Mouse (Mus musculus): ENCODE results near the gene Fscn1. TPM values are rescaled to one million over a fixed set of nuclear protein-coding genes. Genes with fewer than 3 reads are reported as not detected.
A peak's percentile ranks its signal among the peaks of the same experiment; 100 is the strongest.

Fscn1 gene
- polyA plus RNA-seq, 1 experiment from 2014 or later = 806 TPM

DNA sequence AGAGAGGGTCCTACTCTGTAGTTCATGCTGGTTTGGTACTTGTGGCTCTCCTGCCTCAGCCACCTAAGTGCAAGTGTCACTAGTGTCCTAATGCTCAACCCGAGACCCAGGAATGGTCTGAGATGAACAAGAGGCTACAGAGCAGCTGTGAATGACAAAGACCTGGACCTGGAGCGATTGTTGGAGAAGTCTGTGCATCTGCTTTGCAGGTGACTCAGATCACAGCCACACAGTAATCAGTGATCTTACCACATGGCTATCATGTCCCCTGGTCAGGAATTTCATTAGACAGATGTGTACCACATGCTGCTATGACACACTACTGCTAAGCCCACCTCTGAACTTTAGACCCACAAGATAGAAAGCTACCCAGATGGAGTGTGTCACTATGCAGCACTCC lies 34.6 kb downstream of the Fscn1 start:
- no peak for DNase-seq (ENCODE audit: low spot score)
- Histone ChIP-seq H3K4me3 (no peak overlapping the region), H3K36me3 (peaks cover 69% of the 10 kb centered on the region), H3K27ac (no peak overlapping the region), H3K27me3 (ENCODE audit: low read depth, poor library complexity, severe bottlenecking) (no peaks in the 10 kb centered on the region), H3K9me3 (replicated peaks) (no peaks in the 10 kb centered on the region), H3K4me1 (peaks cover 23% of the 10 kb centered on the region)
- 92% methylated on average over 2 of the region's 2 CpGs for WGBS

DNA sequence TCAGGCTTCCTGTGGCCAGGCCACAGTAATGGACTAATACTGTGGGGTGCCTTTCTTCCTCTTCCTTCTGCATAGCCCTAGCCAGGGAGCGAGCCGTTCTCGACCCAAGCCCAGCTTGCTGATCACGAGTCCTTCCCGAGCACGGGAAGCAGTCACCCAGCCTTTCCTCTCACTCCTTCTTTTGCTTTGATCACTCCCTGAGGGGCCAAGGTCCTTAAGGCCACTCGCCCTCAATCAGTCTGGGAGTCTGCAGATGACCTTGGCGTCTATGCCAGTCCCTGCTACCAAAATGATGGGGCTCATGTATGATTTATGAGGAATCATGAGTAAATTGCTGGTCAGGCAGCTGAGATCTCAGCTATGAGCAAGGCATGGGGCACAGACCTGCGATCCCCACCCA lies 37.4 kb downstream of the Fscn1 start:
- H3K27ac ChIP-seq = peak overlapping the region; percentile 42; the same call in 1 of the 2 replicates

DNA sequence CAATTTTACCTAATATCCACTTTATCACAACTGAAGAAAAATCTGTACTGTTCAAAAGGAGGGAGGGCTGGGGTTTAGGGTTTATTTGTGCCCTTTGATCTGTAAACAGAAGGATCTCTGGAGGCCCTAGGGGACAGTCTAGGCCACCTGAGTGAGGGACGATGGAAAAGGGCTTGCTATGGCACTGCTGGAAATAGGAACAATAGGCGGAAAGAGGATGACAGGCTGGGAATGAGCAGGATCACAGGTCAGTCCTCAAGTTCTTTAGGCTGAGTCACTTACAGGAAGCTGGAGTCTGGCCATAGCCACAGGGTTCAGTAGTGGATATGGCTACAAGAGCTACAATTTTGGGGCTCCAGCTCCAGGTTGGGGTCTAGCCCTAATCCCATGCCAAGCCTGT lies 38.0 kb downstream of the Fscn1 start:
- H3K9me3 ChIP-seq (replicated peaks) = no peaks in the 10 kb centered on the region
- whole genome bisulfite sequencing = 46% methylated on average over 2 of the region's 2 CpGs
- no peaks in the 10 kb centered on the region for H3K27me3 ChIP-seq (ENCODE audit: low read depth, poor library complexity, severe bottlenecking)
- no peak overlapping the region for H3K4me3 ChIP-seq
- no peak for DNase-seq (ENCODE audit: low spot score)
- H3K4me1 ChIP-seq = peaks cover 57% of the 10 kb centered on the region
- peaks cover 41% of the 10 kb centered on the region for H3K36me3 ChIP-seq
- peak overlapping the region; percentile 42 for H3K27ac ChIP-seq

More for the DNA sequence above, 37.4 kb downstream of the Fscn1 start:
- H3K4me1 ChIP-seq = peaks cover 51% of the 10 kb centered on the region
- no peak overlapping the region for H3K4me3 ChIP-seq
- H3K27me3 ChIP-seq (ENCODE audit: low read depth, poor library complexity, severe bottlenecking) = no peaks in the 10 kb centered on the region
- H3K9me3 ChIP-seq (replicated peaks) = no peaks in the 10 kb centered on the region
- 60% methylated on average over 9 of the region's 9 CpGs for WGBS
- peaks cover 42% of the 10 kb centered on the region for H3K36me3 ChIP-seq
- no peak for DNase-seq (ENCODE audit: low spot score)

- peaks cover 58% of the 10 kb centered on the region for H3K4me1 ChIP-seq
- peak overlapping the region; percentile 96 for H3K27ac ChIP-seq
- peak overlapping the region; percentile 41 for H3K4me3 ChIP-seq
- peak; percentile 53 for DNase-seq (ENCODE audit: low spot score)
- 11% methylated on average over 4 of the region's 4 CpGs for WGBS
- no peaks in the 10 kb centered on the region for H3K9me3 ChIP-seq (replicated peaks)
- H3K27me3 ChIP-seq (ENCODE audit: low read depth, poor library complexity, severe bottlenecking) = no peaks in the 10 kb centered on the region
- H3K36me3 ChIP-seq = peaks cover 32% of the 10 kb centered on the region
Measured at GRCm38 (mm10) chr5:143000091-143000490, 39.9 kb downstream of the Fscn1 start.

DNA sequence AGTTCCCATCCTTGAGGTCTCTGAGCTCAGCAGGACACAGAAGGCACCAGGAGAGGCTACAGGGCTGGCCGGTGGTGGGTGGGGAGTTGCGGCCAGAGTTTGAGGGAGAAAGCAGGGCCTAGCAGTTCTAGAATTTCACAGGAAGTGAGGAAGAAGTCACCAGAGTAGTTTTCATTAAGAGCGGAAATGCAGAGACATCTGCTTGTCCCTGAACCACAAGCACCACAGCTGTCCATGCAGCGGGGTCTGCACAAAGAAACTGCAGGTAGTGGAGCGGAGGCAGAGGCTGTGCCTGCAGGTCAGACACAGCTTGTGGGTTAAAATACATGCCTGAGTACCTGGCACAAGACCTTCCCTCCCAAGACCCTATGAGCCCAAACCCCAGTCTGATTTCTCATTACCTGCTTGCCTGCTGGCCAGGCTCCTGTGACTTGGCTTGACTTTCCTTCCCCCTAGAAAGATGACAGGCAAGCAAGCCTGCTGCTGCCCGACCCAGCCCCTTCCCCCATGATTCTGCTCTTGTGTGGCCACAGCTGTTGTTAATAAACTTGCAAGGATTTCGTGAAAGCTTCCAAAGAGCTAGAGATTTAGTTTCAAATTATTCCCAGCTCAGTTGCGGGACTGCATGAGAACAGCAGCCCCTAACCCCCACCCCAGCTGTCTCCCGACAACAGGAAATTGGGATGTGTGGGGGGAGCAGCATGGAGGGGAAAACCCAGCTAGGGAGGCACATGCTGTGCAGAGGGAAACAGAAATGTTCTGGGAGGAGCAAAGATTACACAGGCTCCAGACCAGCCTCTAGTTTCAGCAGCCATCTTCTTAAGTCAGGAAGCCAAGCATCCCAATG lies 40.7 kb downstream of the Fscn1 start:
- Histone ChIP-seq H3K9me3 (replicated peaks) (no peaks in the 10 kb centered on the region), H3K4me3 (peak overlapping the region; percentile 41), H3K27me3 (ENCODE audit: low read depth, poor library complexity, severe bottlenecking) (no peaks in the 10 kb centered on the region), H3K36me3 (peaks cover 30% of the 10 kb centered on the region), H3K4me1 (peaks cover 58% of the 10 kb centered on the region), H3K27ac (peak overlapping the region; percentile 96)
- peak; percentile 87 for DNase-seq (ENCODE audit: low spot score)
- WGBS = 18% methylated on average over 9 of the region's 9 CpGs

DNA sequence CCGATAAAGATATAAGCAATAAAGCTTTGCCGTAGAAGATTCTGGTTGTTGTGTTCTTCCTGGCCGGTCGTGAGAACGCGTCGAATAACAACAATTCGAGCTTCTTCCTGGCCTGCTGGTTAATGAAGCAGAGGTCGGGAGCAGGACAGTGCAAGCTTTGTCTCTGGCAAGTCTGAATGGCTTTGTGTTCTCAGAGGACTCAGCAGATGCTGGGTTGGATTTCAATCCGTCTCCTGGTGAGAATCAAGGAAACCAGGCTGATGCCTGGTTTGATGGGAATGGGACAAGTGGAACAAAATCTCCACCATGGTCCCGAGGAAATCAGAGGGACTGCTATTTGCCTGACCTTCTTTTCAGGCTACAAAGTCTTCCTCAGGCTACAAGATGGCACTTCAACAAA lies 49.2 kb downstream of the Fscn1 start:
- Histone ChIP-seq H3K4me3 (no peak overlapping the region), H3K27me3 (ENCODE audit: low read depth, poor library complexity, severe bottlenecking) (no peaks in the 10 kb centered on the region), H3K27ac (peak overlapping the region; percentile 37; the same call in 1 of the 2 replicates), H3K9me3 (replicated peaks) (no peaks in the 10 kb centered on the region), H3K36me3 (peaks cover 53% of the 10 kb centered on the region), H3K4me1 (no peaks in the 10 kb centered on the region)
- WGBS = 90% methylated on average over 11 of the region's 11 CpGs
- no peak for DNase-seq (ENCODE audit: low spot score)

GRCm38 (mm10) chr5:143017401-143017800 lies 57.3 kb downstream of the Fscn1 start:
- Histone ChIP-seq H3K9me3 (replicated peaks) (no peaks in the 10 kb centered on the region), H3K27ac (no peak overlapping the region), H3K4me3 (no peak overlapping the region), H3K4me1 (no peaks in the 10 kb centered on the region), H3K27me3 (ENCODE audit: low read depth, poor library complexity, severe bottlenecking) (no peaks in the 10 kb centered on the region), H3K36me3 (peaks cover 79% of the 10 kb centered on the region)
- no peak for DNase-seq (ENCODE audit: low spot score)
- 86% methylated on average over 5 of the region's 5 CpGs for WGBS

Other genes with a start within 250 kb of the Fscn1 start
- 24.7 and 39.0 TPM in 2 replicates for gene Tnrc18, start 142.7 kb upstream of the Fscn1 start, polyA plus RNA-seq (2016; fragmentation: Nextera tagmentation; extraction: Ambion mirVana)
- 20.9 and 22.8 TPM in 2 replicates for gene Fbxl18, start 64.9 kb upstream of the Fscn1 start, polyA plus RNA-seq (2016; fragmentation: Nextera tagmentation; extraction: Ambion mirVana)
- gene Actb, start 53.6 kb upstream of the Fscn1 start, polyA plus RNA-seq (2016; fragmentation: Nextera tagmentation; extraction: Ambion mirVana) = 13,950 and 14,682 TPM in 2 replicates
- 48.1 and 51.5 TPM in 2 replicates for gene Rnf216, start 152.7 kb downstream of the Fscn1 start, polyA plus RNA-seq (2016; fragmentation: Nextera tagmentation; extraction: Ambion mirVana)
- 0.06 TPM in 1 of 2 replicates, not detected in the other for gene Olfr718-ps1, start 187.2 kb downstream of the Fscn1 start, polyA plus RNA-seq (2016; fragmentation: Nextera tagmentation; extraction: Ambion mirVana)
- 14.3 and 19.3 TPM in 2 replicates for gene Rbak, start 220.4 kb downstream of the Fscn1 start, polyA plus RNA-seq (2016; fragmentation: Nextera tagmentation; extraction: Ambion mirVana)
- gene Spdye4b, start 220.7 kb downstream of the Fscn1 start, polyA plus RNA-seq (2016; fragmentation: Nextera tagmentation; extraction: Ambion mirVana) = not detected in 2 replicates